Mouse (Mus musculus): ENCODE measurements around the gene Pold4. TPM values are rescaled to one million over a fixed set of nuclear protein-coding genes. Genes with fewer than 3 reads are reported as not detected.

Pold4 gene
- polyA plus RNA-seq, 1 experiment from 2014 or later = 31.3 TPM

GRCm38 (mm10) chr19:4214071-4214770 is 17.5 kb upstream of the Pold4 start, which contains the start of the genes Clcf1 and AC109138.7:
Gene Clcf1, plus strand, starts transcription at chr19:4214238.
Gene AC109138.7, plus strand, starts transcription at chr19:4214357.
- ATAC-seq (ENCODE audit: low read depth) (peak; percentile 72), DNase-seq (ENCODE audit: low spot score) (peak; percentile 76)
- Histone ChIP-seq H3K4me3 (ENCODE audit: low read depth, low read length) (peak within 1 kb of the TSS; percentile 86), H3K9ac (ENCODE audit: low read depth, low read length) (peak within 1 kb of the TSS; percentile 92), H3K27ac (replicated peaks; ENCODE audit: low read depth, low read length) (peak within 1 kb of the TSS; percentile 95), H3K9me3 (ENCODE audit: control insufficient read depth, low read length) (no peaks in the 10 kb centered on the region), H3K27me3 (replicated peaks; ENCODE audit: control insufficient read depth, insufficient read depth, low read length) (no peaks in the 10 kb centered on the region), H3K4me1 (ENCODE audit: control insufficient read depth, insufficient read depth, low read length) (peaks cover 44% of the 10 kb centered on the region), H3K4me2 (ENCODE audit: low read depth, low read length) (peak within 1 kb of the TSS; percentile 84), H3K36me3 (ENCODE audit: control insufficient read depth, insufficient read depth, low read length) (no peaks in the 10 kb centered on the region)
- 0% methylated on average over 20 of the region's 49 CpGs for WGBS

GRCm38 (mm10) chr19:4214771-4215450 is 16.8 kb upstream of the Pold4 start:
- H3K36me3 ChIP-seq (ENCODE audit: control insufficient read depth, insufficient read depth, low read length) = no peaks in the 10 kb centered on the region
- peak overlapping the region; percentile 92 for H3K9ac ChIP-seq (ENCODE audit: low read depth, low read length)
- 0% methylated on average over 14 of the region's 81 CpGs for WGBS
- peak overlapping the region; percentile 95 for H3K27ac ChIP-seq (replicated peaks; ENCODE audit: low read depth, low read length)
- H3K4me2 ChIP-seq (ENCODE audit: low read depth, low read length) = peak overlapping the region; percentile 84
- DNase-seq (ENCODE audit: low spot score) (no peak), ATAC-seq (ENCODE audit: low read depth) (peak; percentile 34)
- no peaks in the 10 kb centered on the region for H3K9me3 ChIP-seq (ENCODE audit: control insufficient read depth, low read length)
- H3K4me1 ChIP-seq (ENCODE audit: control insufficient read depth, insufficient read depth, low read length) = peaks cover 51% of the 10 kb centered on the region
- H3K4me3 ChIP-seq (ENCODE audit: low read depth, low read length) = peak overlapping the region; percentile 86
- no peaks in the 10 kb centered on the region for H3K27me3 ChIP-seq (replicated peaks; ENCODE audit: control insufficient read depth, insufficient read depth, low read length)

- Histone ChIP-seq H3K9ac (ENCODE audit: low read depth, low read length) (peak overlapping the region; percentile 92), H3K4me1 (ENCODE audit: control insufficient read depth, insufficient read depth, low read length) (peaks cover 56% of the 10 kb centered on the region), H3K4me3 (ENCODE audit: low read depth, low read length) (peak overlapping the region; percentile 86), H3K36me3 (ENCODE audit: control insufficient read depth, insufficient read depth, low read length) (no peaks in the 10 kb centered on the region), H3K27me3 (replicated peaks; ENCODE audit: control insufficient read depth, insufficient read depth, low read length) (no peaks in the 10 kb centered on the region), H3K4me2 (ENCODE audit: low read depth, low read length) (peak overlapping the region; percentile 84), H3K27ac (replicated peaks; ENCODE audit: low read depth, low read length) (peak overlapping the region; percentile 95), H3K9me3 (ENCODE audit: control insufficient read depth, low read length) (no peaks in the 10 kb centered on the region)
- 3% methylated on average over 13 of the region's 21 CpGs for WGBS
- DNase-seq (ENCODE audit: low spot score) (no peak), ATAC-seq (ENCODE audit: low read depth) (no peak)
Measured at GRCm38 (mm10) chr19:4215451-4215840, 16.3 kb upstream of the Pold4 start.

- Histone ChIP-seq H3K4me3 (ENCODE audit: low read depth, low read length) (peak overlapping the region; percentile 86), H3K36me3 (ENCODE audit: control insufficient read depth, insufficient read depth, low read length) (peaks cover under 1% of the 10 kb centered on the region; the same call in 1 of the 2 replicates), H3K27me3 (replicated peaks; ENCODE audit: control insufficient read depth, insufficient read depth, low read length) (no peaks in the 10 kb centered on the region), H3K27ac (replicated peaks; ENCODE audit: low read depth, low read length) (peak overlapping the region; percentile 56), H3K4me1 (ENCODE audit: control insufficient read depth, insufficient read depth, low read length) (peaks cover 63% of the 10 kb centered on the region), H3K9me3 (ENCODE audit: control insufficient read depth, low read length) (no peaks in the 10 kb centered on the region), H3K9ac (ENCODE audit: low read depth, low read length) (peak overlapping the region; percentile 48), H3K4me2 (ENCODE audit: low read depth, low read length) (peak overlapping the region; percentile 84)
- 22% methylated on average over 14 of the region's 14 CpGs for WGBS
- DNase-seq (ENCODE audit: low spot score) (peak; percentile 50), ATAC-seq (ENCODE audit: low read depth) (no peak)
Measured at GRCm38 (mm10) chr19:4216041-4216685, 15.5 kb upstream of the Pold4 start.

- 12% methylated on average over 5 of the region's 5 CpGs for WGBS
- no peaks in the 10 kb centered on the region for H3K9me3 ChIP-seq (ENCODE audit: control insufficient read depth, low read length)
- H3K4me1 ChIP-seq (ENCODE audit: control insufficient read depth, insufficient read depth, low read length) = peaks cover 65% of the 10 kb centered on the region
- H3K4me2 ChIP-seq (ENCODE audit: low read depth, low read length) = peak overlapping the region; percentile 84
- ATAC-seq (ENCODE audit: low read depth) (no peak), DNase-seq (ENCODE audit: low spot score) (peak; percentile 66)
- peak overlapping the region; percentile 69 for H3K27ac ChIP-seq (replicated peaks; ENCODE audit: low read depth, low read length)
- peak overlapping the region; percentile 9; the same call in 1 of the 2 replicates for H3K9ac ChIP-seq (ENCODE audit: low read depth, low read length)
- peak overlapping the region; percentile 86; the same call in 1 of the 2 replicates for H3K4me3 ChIP-seq (ENCODE audit: low read depth, low read length)
- peaks cover 8% of the 10 kb centered on the region for H3K36me3 ChIP-seq (ENCODE audit: control insufficient read depth, insufficient read depth, low read length)
- H3K27me3 ChIP-seq (replicated peaks; ENCODE audit: control insufficient read depth, insufficient read depth, low read length) = no peaks in the 10 kb centered on the region
Measured at GRCm38 (mm10) chr19:4217140-4217539, 14.6 kb upstream of the Pold4 start.

GRCm38 (mm10) chr19:4217855-4218254 is 13.8 kb upstream of the Pold4 start:
- Histone ChIP-seq H3K36me3 (ENCODE audit: control insufficient read depth, insufficient read depth, low read length) (peaks cover 12% of the 10 kb centered on the region), H3K27ac (replicated peaks; ENCODE audit: low read depth, low read length) (peak overlapping the region; percentile 69; the same call in 1 of the 2 replicates), H3K4me1 (ENCODE audit: control insufficient read depth, insufficient read depth, low read length) (peaks cover 59% of the 10 kb centered on the region), H3K27me3 (replicated peaks; ENCODE audit: control insufficient read depth, insufficient read depth, low read length) (no peaks in the 10 kb centered on the region), H3K9me3 (ENCODE audit: control insufficient read depth, low read length) (no peaks in the 10 kb centered on the region), H3K4me3 (ENCODE audit: low read depth, low read length) (no peak overlapping the region), H3K4me2 (ENCODE audit: low read depth, low read length) (peak overlapping the region; percentile 84; the same call in 1 of the 2 replicates), H3K9ac (ENCODE audit: low read depth, low read length) (no peak overlapping the region)
- WGBS = 32% methylated on average over 3 of the region's 3 CpGs
- DNase-seq (ENCODE audit: low spot score) = no peak
- ATAC-seq (ENCODE audit: low read depth) = no peak

- H3K4me1 ChIP-seq (ENCODE audit: control insufficient read depth, insufficient read depth, low read length) = peaks cover 54% of the 10 kb centered on the region
- DNase-seq (ENCODE audit: low spot score) (no peak), ATAC-seq (ENCODE audit: low read depth) (no peak)
- no peaks in the 10 kb centered on the region for H3K9me3 ChIP-seq (ENCODE audit: control insufficient read depth, low read length)
- H3K4me2 ChIP-seq (ENCODE audit: low read depth, low read length) = 0 out of 2 replicates have a peak overlapping the region, but pooled peaks have one; percentile 84
- no peaks in the 10 kb centered on the region for H3K27me3 ChIP-seq (replicated peaks; ENCODE audit: control insufficient read depth, insufficient read depth, low read length)
- H3K9ac ChIP-seq (ENCODE audit: low read depth, low read length) = no peak overlapping the region
- peaks cover 12% of the 10 kb centered on the region for H3K36me3 ChIP-seq (ENCODE audit: control insufficient read depth, insufficient read depth, low read length)
- H3K27ac ChIP-seq (replicated peaks; ENCODE audit: low read depth, low read length) = peak overlapping the region; percentile 42; the same call in 1 of the 2 replicates
- H3K4me3 ChIP-seq (ENCODE audit: low read depth, low read length) = no peak overlapping the region
- WGBS = 79% methylated on average over 11 of the region's 11 CpGs
Measured at GRCm38 (mm10) chr19:4218293-4218692, 13.4 kb upstream of the Pold4 start.

GRCm38 (mm10) chr19:4218784-4219183 is 12.9 kb upstream of the Pold4 start:
- Histone ChIP-seq H3K9me3 (ENCODE audit: control insufficient read depth, low read length) (no peaks in the 10 kb centered on the region), H3K4me2 (ENCODE audit: low read depth, low read length) (no peak overlapping the region), H3K36me3 (ENCODE audit: control insufficient read depth, insufficient read depth, low read length) (peaks cover 12% of the 10 kb centered on the region), H3K27ac (replicated peaks; ENCODE audit: low read depth, low read length) (0 out of 2 replicates have a peak overlapping the region, but pooled peaks have one; percentile 35), H3K4me3 (ENCODE audit: low read depth, low read length) (no peak overlapping the region), H3K4me1 (ENCODE audit: control insufficient read depth, insufficient read depth, low read length) (peaks cover 49% of the 10 kb centered on the region), H3K9ac (ENCODE audit: low read depth, low read length) (no peak overlapping the region), H3K27me3 (replicated peaks; ENCODE audit: control insufficient read depth, insufficient read depth, low read length) (no peaks in the 10 kb centered on the region)
- ATAC-seq (ENCODE audit: low read depth) = no peak
- 61% methylated on average over 1 of the region's 1 CpGs for whole genome bisulfite sequencing
- no peak for DNase-seq (ENCODE audit: low spot score)

Measured in embryonic facial prominence, embryonic 14.5 days (tissue).